ENCODE assay signal across 8 mouse cellular contexts in the genomic region with DNA sequence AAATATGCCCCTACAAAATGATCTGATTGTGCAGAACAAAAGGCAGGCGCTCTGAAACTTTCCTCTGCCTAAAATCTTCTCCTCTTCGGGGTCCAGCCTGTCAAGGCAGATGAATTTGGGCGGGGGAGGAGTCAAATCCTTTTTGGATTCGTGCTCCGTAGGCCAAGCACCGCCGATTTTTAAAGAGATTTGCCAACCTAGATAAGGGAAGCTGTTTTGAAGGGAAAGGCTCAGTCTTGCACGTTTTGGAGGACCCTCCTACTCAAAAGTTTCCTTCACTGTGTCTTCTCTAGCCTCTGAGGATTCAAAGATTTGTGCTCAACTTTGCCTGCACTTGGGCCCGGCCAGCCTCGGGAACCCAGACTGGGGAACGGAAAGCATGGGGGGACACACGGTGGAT. TPM values are rescaled to one million over a fixed set of nuclear protein-coding genes. Genes with fewer than 3 reads are reported as not detected.
DNase-seq lines count a peak whose midpoint lies in the region; ATAC-seq lines count a peak whose summit lies in the region.

No protein-coding gene starts in this region.

- H3K36me3 ChIP-seq in embryonic facial prominence, embryonic 15.5 days: no peaks in the 10 kb centered on the region
- no peaks in the 10 kb centered on the region for H3K36me3 ChIP-seq in intestine, embryonic 14.5 days (ENCODE audit: control insufficient read depth, insufficient read depth, low read length)
- no peaks in the 10 kb centered on the region for H3K36me3 ChIP-seq in neural tube, embryonic 11.5 days (ENCODE audit: control insufficient read depth, insufficient read depth, low read length)

- H3K9me3 ChIP-seq in embryonic facial prominence, embryonic 15.5 days (replicated peaks): no peaks in the 10 kb centered on the region
- no peaks in the 10 kb centered on the region for H3K9me3 ChIP-seq in intestine, embryonic 14.5 days (ENCODE audit: control insufficient read depth, low read length)
- H3K9me3 ChIP-seq in neural tube, embryonic 11.5 days (ENCODE audit: control insufficient read depth, low read length): no peaks in the 10 kb centered on the region

- 0 out of 2 replicates have a peak, but pooled peaks cover 3% of the 10 kb centered on the region for H3K27me3 ChIP-seq in embryonic facial prominence, embryonic 15.5 days
- H3K27me3 ChIP-seq in intestine, embryonic 14.5 days (replicated peaks; ENCODE audit: control insufficient read depth, insufficient read depth, low read length): 0 out of 2 replicates have a peak, but pooled peaks cover 2% of the 10 kb centered on the region
- no peaks in the 10 kb centered on the region for H3K27me3 ChIP-seq in neural tube, embryonic 11.5 days (ENCODE audit: control insufficient read depth, insufficient read depth, low read length)

- WGBS in embryonic facial prominence, embryonic 15.5 days: 15% methylated on average over 12 of the region's 12 CpGs
- 18% methylated on average over 12 of the region's 12 CpGs for WGBS in intestine, embryonic 14.5 days
- WGBS in neural tube, embryonic 11.5 days: 21% methylated on average over 12 of the region's 12 CpGs

- peaks cover 8% of the 10 kb centered on the region; the same call in 1 of the 2 replicates for H3K4me1 ChIP-seq in embryonic facial prominence, embryonic 15.5 days
- peaks cover 11% of the 10 kb centered on the region for H3K4me1 ChIP-seq in intestine, embryonic 14.5 days (replicated peaks; ENCODE audit: control insufficient read depth, insufficient read depth, low read length)
- no peaks in the 10 kb centered on the region for H3K4me1 ChIP-seq in neural tube, embryonic 11.5 days (ENCODE audit: control insufficient read depth, insufficient read depth, low read length)

- DNase-seq in kidney, postnatal 10 days: peak; percentile 18
- DNase-seq in kidney, adult 11 months: no peak
- no peak for DNase-seq in intestine, embryonic 14.5 days (ENCODE audit: low spot score)
- peak; percentile 30 for DNase-seq in neural tube, embryonic 11.5 days (ENCODE audit: low spot score)
- DNase-seq in natural killer cell, adult 2 months (ENCODE audit: low spot score in 2 of 2): no peak
- no peak for DNase-seq in urinary bladder, postnatal 10 days (ENCODE audit: low spot score)
- DNase-seq in frontal cortex, postnatal 25 days (ENCODE audit: low spot score in 2 of 2): no peak

- peak overlapping the region; percentile 48 for H3K9ac ChIP-seq in embryonic facial prominence, embryonic 15.5 days
- peak overlapping the region; percentile 64 for H3K9ac ChIP-seq in intestine, embryonic 14.5 days (ENCODE audit: low read length)
- H3K9ac ChIP-seq in neural tube, embryonic 11.5 days (ENCODE audit: low read length): peak overlapping the region; percentile 60

- H3K4me2 ChIP-seq in embryonic facial prominence, embryonic 15.5 days (replicated peaks): peak overlapping the region; percentile 67
- peak overlapping the region; percentile 55 for H3K4me2 ChIP-seq in intestine, embryonic 14.5 days (ENCODE audit: low read length)
- H3K4me2 ChIP-seq in neural tube, embryonic 11.5 days (ENCODE audit: low read depth): peak overlapping the region; percentile 62

- no peak for ATAC-seq in embryonic facial prominence, embryonic 15.5 days (ENCODE audit: insufficient number of reproducible peaks, low FRiP score, low TSS enrichment, low read depth)
- no peak for ATAC-seq in intestine, embryonic 14.5 days (replicated peaks; ENCODE audit: low FRiP score, low TSS enrichment, low read depth)
- no peak for ATAC-seq in neural tube, embryonic 11.5 days (ENCODE audit: insufficient read depth, low FRiP score, low TSS enrichment)

- H3K4me3 ChIP-seq in embryonic facial prominence, embryonic 15.5 days (replicated peaks): peak overlapping the region; percentile 56
- H3K4me3 ChIP-seq in intestine, embryonic 14.5 days (ENCODE audit: low read depth, low read length): peak overlapping the region; percentile 55
- H3K4me3 ChIP-seq in neural tube, embryonic 11.5 days (ENCODE audit: low read depth, low read length): peak overlapping the region; percentile 50

- peak overlapping the region; percentile 85 for H3K27ac ChIP-seq in embryonic facial prominence, embryonic 15.5 days (replicated peaks)
- H3K27ac ChIP-seq in intestine, embryonic 14.5 days (ENCODE audit: low read depth): peak overlapping the region; percentile 79
- 0 out of 2 replicates have a peak overlapping the region, but pooled peaks have one; percentile 34 for H3K27ac ChIP-seq in neural tube, embryonic 11.5 days (ENCODE audit: low read depth, low read length)

RNA-seq across cellular contexts. Expression of gene Gpc3, which starts 0.9 kb away (rescaled TPM):
- polyA plus RNA-seq in embryonic facial prominence, embryonic 15.5 days (2015; fragmentation: Nextera tagmentation; extraction: Ambion mirVana): 580 and 582 TPM in 2 replicates
- polyA plus RNA-seq in intestine, embryonic 14.5 days (2014; fragmentation: Nextera tagmentation; extraction: Ambion mirVana): 634 and 708 TPM in 2 replicates
- 490 and 561 TPM in 2 replicates for polyA plus RNA-seq in neural tube, embryonic 11.5 days (2014; fragmentation: Nextera tagmentation; extraction: Ambion mirVana)

Comparison
In these comparisons a context has a peak if more than half of its experiments do, and no peak if none do; other contexts are left out.
1. DNase-seq: peak in kidney, postnatal 10 days (single experiment) and neural tube, embryonic 11.5 days (single experiment); none in kidney, adult 11 months (single experiment), intestine, embryonic 14.5 days (single experiment), natural killer cell, adult 2 months (0 of 2), urinary bladder, postnatal 10 days (single experiment) and frontal cortex, postnatal 25 days (0 of 2).
2. H3K27ac ChIP-seq: peak in every context shown above with its lines; median percentile 85 in embryonic facial prominence, embryonic 15.5 days; 79 in intestine, embryonic 14.5 days; 34 in neural tube, embryonic 11.5 days.
3. Peak in every context shown above with its lines, with median percentiles within 50 percentile points of each other: H3K4me2 ChIP-seq, H3K4me3 ChIP-seq and H3K9ac ChIP-seq.